Mouse (Mus musculus) thymus, adult 2 months (tissue): ENCODE measurements around the gene Fxyd1.

Source experiments
- CTCF ChIP-seq: fragments of 200-500 bp; IDR thresholded peaks from 2 replicates; pipeline ENCODE4 v1.5.1; 2012; ENCODE audit warnings: mild to moderate bottlenecking, control low read depth, low read length, moderate library complexity, borderline replicate concordance; ENCODE audit not compliant: control insufficient read depth, poor library complexity, insufficient read depth; ENCODE audit errors: extremely low read depth
- POLR2A ChIP-seq: fragments of 200-500 bp; IDR thresholded peaks from 2 replicates; pipeline ENCODE4 v1.6.1; 2012; ENCODE audit warnings: mild to moderate bottlenecking, low read length, control low read depth, moderate library complexity; ENCODE audit not compliant: control insufficient read depth, poor library complexity, insufficient read depth; ENCODE audit errors: extremely low read depth

DNA sequence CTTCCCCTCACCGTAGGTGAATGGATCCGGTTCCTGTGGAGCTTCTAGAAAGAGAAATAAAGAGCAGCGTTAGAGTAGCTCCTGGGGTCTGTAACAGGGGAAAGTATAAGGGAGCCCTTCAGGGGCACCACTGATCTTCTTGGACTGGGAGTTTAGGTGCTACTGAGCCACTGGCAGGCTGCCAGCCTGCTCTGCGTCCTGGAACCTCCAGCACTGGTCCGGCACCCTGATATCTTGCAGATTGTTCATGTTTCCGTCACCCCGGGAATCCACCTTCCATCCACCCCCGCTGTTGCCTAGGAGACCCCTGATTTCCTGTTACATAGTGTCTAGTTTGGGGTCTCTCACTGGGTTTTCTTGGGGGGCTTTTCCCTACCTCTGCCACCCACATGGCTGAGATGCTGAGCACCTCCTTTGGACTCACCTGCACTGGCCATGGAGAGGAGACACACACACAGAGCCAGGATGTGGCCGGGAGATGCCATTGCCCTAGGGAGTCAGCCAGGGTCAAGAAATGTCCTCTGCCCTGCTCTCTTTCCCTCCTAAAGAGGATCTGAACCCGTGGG lies 3.0 kb downstream of the Fxyd1 start:
- TF ChIP-seq CTCF, result no peak
- TF ChIP-seq POLR2A, result no peak
